Mouse (Mus musculus) small intestine, adult 2 months (tissue): ENCODE results near the gene Smarcc1. TPM values are rescaled to one million over a fixed set of nuclear protein-coding genes. Genes with fewer than 3 reads are reported as not detected.

Experiments
- H3K27ac ChIP-seq: fragments of 200-500 bp; 2 replicates; pipeline ENCODE4 v1.5.1; 2012; ENCODE audit warnings: low read depth, low read length, control low read depth, inconsistent platforms; ENCODE audit not compliant: insufficient read depth
- H3K27me3 ChIP-seq: fragments of 200-500 bp; 2 replicates; pipeline ENCODE4 v1.6.1; 2012; ENCODE audit warnings: mild to moderate bottlenecking, moderate library complexity, low read length, inconsistent platforms; ENCODE audit not compliant: control insufficient read depth, insufficient read depth
- H3K36me3 ChIP-seq: fragments of 200-500 bp; 2 replicates; pipeline ENCODE4 v1.6.1; 2012; ENCODE audit warnings: mild to moderate bottlenecking, low read length, control low read depth, inconsistent platforms; ENCODE audit not compliant: control insufficient read depth, insufficient read depth
- H3K4me1 ChIP-seq: fragments of 200-500 bp; 2 replicates; pipeline ENCODE4 v1.6.1; 2012; ENCODE audit warnings: low read length, inconsistent platforms, mixed read lengths; ENCODE audit not compliant: control insufficient read depth, insufficient read depth, insufficient read length
- H3K4me3 ChIP-seq: fragments of 200-500 bp; 2 replicates; pipeline ENCODE4 v1.5.1; 2012; ENCODE audit warnings: low read depth, mild to moderate bottlenecking, control low read depth, inconsistent platforms, low read length, moderate library complexity
- CTCF ChIP-seq: fragments of 200-500 bp; IDR thresholded peaks from 2 replicates; pipeline ENCODE4 v1.5.1; 2012; ENCODE audit warnings: low read depth, mild to moderate bottlenecking, control low read depth, inconsistent platforms, low read length, moderate library complexity, mixed read lengths; ENCODE audit not compliant: insufficient replicate concordance, insufficient read length; ENCODE audit errors: extremely low read depth
- POLR2A ChIP-seq: fragments of 200-500 bp; IDR thresholded peaks from 2 replicates; pipeline ENCODE4 v1.6.1; 2012; ENCODE audit warnings: low read depth, mild to moderate bottlenecking, control low read depth, inconsistent platforms, low read length, moderate library complexity
- WGBS: fragments of 180-500 bp; shearing (Covaris S2); methylation state at CpG from one replicate; pipeline ENCODE4 v1.1.7; 2018; 5-methylcytosine and 5-hydroxymethylcytosine counted together
- polyA plus RNA-seq: library from polyadenylated mRNA; depleted of rRNA; stranded (reverse); fragments of >200 nt; gene quantifications from 2 replicates; pipeline ENCODE4 v1.2.3, GENCODE M21; 2012

Gene Smarcc1
- polyA plus RNA-seq, 1 experiment: 11.3 TPM

- no peaks in the 10 kb centered on the region for H3K4me1 ChIP-seq
- no peak overlapping the region for H3K27ac ChIP-seq
- H3K4me3 ChIP-seq: no peak overlapping the region
- H3K27me3 ChIP-seq: no peaks in the 10 kb centered on the region
- TF ChIP-seq POLR2A (no peak), CTCF (no peak)
- peaks cover 63% of the 10 kb centered on the region for H3K36me3 ChIP-seq
- 83% methylated on average over 25 of the region's 25 CpGs for WGBS
Measured at GRCm38 (mm10) chr9:110084201-110084964, 33.1 kb upstream of the Smarcc1 start.

GRCm38 (mm10) chr9:110085693-110086092 is 31.8 kb upstream of the Smarcc1 start:
- no peak overlapping the region for H3K4me3 ChIP-seq
- WGBS: 92% methylated on average over 8 of the region's 8 CpGs
- no peak overlapping the region for H3K27ac ChIP-seq
- TF ChIP-seq POLR2A: no peak
- no peak for TF ChIP-seq CTCF
- no peaks in the 10 kb centered on the region for H3K27me3 ChIP-seq
- H3K36me3 ChIP-seq: peaks cover 62% of the 10 kb centered on the region
- H3K4me1 ChIP-seq: no peaks in the 10 kb centered on the region

DNA sequence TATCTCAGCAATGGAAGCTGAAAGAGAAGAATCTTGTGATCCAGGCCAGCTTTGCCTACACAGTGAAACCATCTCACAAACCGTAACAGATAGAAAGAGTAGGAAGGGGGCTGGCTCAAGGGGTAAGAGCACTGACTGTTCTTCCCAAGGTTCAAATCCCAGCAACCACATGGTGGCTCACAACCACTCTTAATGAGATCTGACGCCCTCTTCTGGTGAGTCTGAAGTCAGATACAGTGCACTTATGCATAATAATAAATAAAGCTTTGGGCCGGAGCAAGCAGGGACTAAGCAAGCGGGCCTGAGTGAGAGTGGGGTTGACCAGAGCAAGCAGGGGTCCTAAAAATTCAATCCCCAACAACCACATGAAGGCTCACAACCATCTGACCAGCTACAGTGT is 24.2 kb upstream of the Smarcc1 start:
- Histone ChIP-seq H3K27me3 (no peaks in the 10 kb centered on the region), H3K27ac (no peak overlapping the region), H3K36me3 (peaks cover 61% of the 10 kb centered on the region), H3K4me1 (no peaks in the 10 kb centered on the region), H3K4me3 (no peak overlapping the region)
- TF ChIP-seq POLR2A: no peak
- TF ChIP-seq CTCF: no peak
- WGBS: 88% methylated on average over 4 of the region's 4 CpGs

DNA sequence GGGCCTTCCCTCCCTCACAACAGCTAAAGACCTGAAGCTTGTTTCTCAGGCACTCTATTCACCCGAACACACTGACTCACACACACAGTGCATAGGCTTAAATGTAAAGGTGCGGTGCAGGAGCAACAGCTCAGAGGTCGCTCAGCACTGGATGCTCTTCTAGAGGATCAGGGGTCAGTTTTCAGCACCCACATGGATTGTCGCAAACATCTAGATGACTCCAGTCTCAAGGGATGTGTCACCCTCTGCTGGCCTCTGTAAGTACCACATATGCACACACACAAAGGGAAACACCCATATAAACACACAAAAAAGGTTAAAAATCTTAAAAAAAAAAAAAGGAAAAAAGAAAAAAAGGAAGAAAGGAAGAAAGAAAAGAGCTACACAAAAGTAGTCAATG is 22.7 kb upstream of the Smarcc1 start:
- H3K27ac ChIP-seq: no peak overlapping the region
- no peak overlapping the region for H3K4me3 ChIP-seq
- H3K36me3 ChIP-seq: peaks cover 51% of the 10 kb centered on the region
- H3K27me3 ChIP-seq: no peaks in the 10 kb centered on the region
- WGBS: 97% methylated on average over 4 of the region's 4 CpGs
- no peak for TF ChIP-seq CTCF
- no peak for TF ChIP-seq POLR2A
- H3K4me1 ChIP-seq: no peaks in the 10 kb centered on the region

GRCm38 (mm10) chr9:110097791-110098190 is 19.7 kb upstream of the Smarcc1 start:
- WGBS: 96% methylated on average over 3 of the region's 3 CpGs
- no peaks in the 10 kb centered on the region for H3K27me3 ChIP-seq
- no peak overlapping the region for H3K4me3 ChIP-seq
- no peak overlapping the region for H3K27ac ChIP-seq
- H3K4me1 ChIP-seq: no peaks in the 10 kb centered on the region; the same call in 1 of the 2 replicates
- H3K36me3 ChIP-seq: peaks cover 25% of the 10 kb centered on the region
- TF ChIP-seq POLR2A (no peak), CTCF (no peak)

GRCm38 (mm10) chr9:110100627-110101600 is 16.6 kb upstream of the Smarcc1 start:
- 2% methylated on average over 41 of the region's 41 CpGs for WGBS
- H3K27ac ChIP-seq: no peak overlapping the region

GRCm38 (mm10) chr9:110116353-110116976 is 1.0 kb upstream of the Smarcc1 start:
- H3K27me3 ChIP-seq: no peaks in the 10 kb centered on the region
- WGBS: 15% methylated on average over 10 of the region's 10 CpGs
- H3K27ac ChIP-seq: 0 out of 2 replicates have a peak overlapping the region, but pooled peaks have one; percentile 27
- peaks cover 4% of the 10 kb centered on the region; the same call in 1 of the 2 replicates for H3K4me1 ChIP-seq
- peak overlapping the region; percentile 83 for H3K4me3 ChIP-seq
- H3K36me3 ChIP-seq: peaks cover 12% of the 10 kb centered on the region; the same call in 1 of the 2 replicates
- TF ChIP-seq POLR2A: no peak
- TF ChIP-seq CTCF: no peak

More at GRCm38 (mm10) chr9:110100627-110101600, 16.6 kb upstream of the Smarcc1 start:
- Histone ChIP-seq H3K4me3 (peak overlapping the region; percentile 86), H3K36me3 (peaks cover 14% of the 10 kb centered on the region), H3K4me1 (no peaks in the 10 kb centered on the region; the same call in 1 of the 2 replicates), H3K27me3 (no peaks in the 10 kb centered on the region)
- TF ChIP-seq POLR2A (peak; percentile 28; the same call in 1 of the 2 replicates), CTCF (peak; percentile 93)
